Mouse (Mus musculus) liver, embryonic 14.5 days (tissue): Measurements from ENCODE around the gene Rab25.

Experiments used
- CTCF ChIP-seq: IDR thresholded peaks from 2 replicates; pipeline ENCODE4 v1.5.1; 2016; ENCODE audit warnings: antibody characterized with exemption, low read depth, control low read depth
- EP300 ChIP-seq: IDR thresholded peaks from 2 replicates; pipeline ENCODE4 v1.6.1; 2016; ENCODE audit warnings: antibody characterized with exemption, low read depth

DNA sequence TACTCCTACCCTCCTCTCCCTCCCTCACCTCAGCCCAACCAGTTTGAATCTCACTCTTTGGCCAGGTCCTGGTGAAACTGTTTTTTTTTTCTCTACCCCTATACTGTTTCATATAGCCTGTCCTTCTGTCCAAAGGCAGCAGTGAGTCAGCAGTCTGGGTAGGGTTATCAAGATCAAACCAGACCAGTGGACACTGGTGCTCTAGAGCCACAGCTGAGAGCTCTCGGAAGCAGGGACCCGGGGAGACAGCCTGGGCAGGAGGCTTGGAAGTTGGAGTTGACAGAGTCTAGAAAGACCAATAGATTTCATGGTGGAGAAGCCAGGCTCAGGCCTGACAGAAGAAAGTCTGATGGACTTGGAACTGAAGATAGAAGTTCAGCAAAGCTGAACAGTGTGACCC, 20.5 kb upstream of the Rab25 start:
- TF ChIP-seq CTCF (no peak), EP300 (no peak)
